20 mouse cellular contexts compared by ENCODE assay signal in the genomic region with DNA sequence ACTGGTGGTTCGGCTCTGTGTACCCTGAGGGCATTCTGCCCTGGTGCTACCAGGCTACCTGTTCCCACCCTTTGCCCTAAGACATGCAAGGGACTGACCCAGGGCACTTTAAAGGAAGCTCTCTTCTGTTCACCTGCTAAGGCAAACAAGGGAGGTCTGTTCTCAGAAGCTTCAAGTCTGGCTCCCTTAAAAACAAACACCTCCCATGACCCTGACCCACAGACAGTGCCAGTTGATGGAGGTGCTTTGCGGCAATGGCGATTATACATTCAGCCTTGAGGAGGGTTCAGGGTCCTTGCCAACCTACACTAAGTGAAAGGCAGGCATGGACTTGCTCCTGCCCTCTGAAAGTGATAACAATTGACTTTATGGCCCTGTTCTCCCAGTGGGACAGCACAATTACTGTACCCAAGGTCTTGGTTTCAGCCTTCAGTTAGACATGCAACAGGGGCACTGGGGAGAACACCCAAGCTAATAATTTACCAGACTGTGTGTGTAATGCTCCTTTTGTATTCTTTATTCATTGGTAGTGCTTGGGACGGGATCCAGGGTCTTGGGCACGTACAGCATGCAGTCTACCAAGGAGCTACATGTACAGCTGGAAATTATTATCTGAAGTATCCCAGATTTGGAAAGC. TPM values are rescaled to one million over a fixed set of nuclear protein-coding genes. Genes with fewer than 3 reads are reported as not detected.
DNase-seq lines count a peak whose midpoint lies in the region; ATAC-seq and TF ChIP-seq lines count a peak whose summit lies in the region.
"Had no signal": no experiment of that assay in that cellular context is flagged by ENCODE, and none has a peak within 500 bp of the region (broad histone marks: within the 10 kb centered on the region; RNA-seq: fewer than 3 reads in every experiment).

No protein-coding gene starts in this region.

- H3K27ac ChIP-seq in limb, embryonic 12.5 days: no peak overlapping the region
- no peak overlapping the region for H3K27ac ChIP-seq in limb, embryonic 10.5 days
- H3K27ac ChIP-seq in kidney, embryonic 15.5 days: peak overlapping the region; percentile 59
- H3K27ac ChIP-seq in liver, embryonic 13.5 days: peak overlapping the region; percentile 66
- peak overlapping the region; percentile 90 for H3K27ac ChIP-seq in stomach, embryonic 16.5 days (ENCODE audit: low read length)
- no peak overlapping the region for H3K27ac ChIP-seq in gastrocnemius, adult 2 months
- H3K27ac ChIP-seq in embryonic facial prominence, embryonic 10.5 days (replicated peaks): no peak overlapping the region
- H3K27ac ChIP-seq: heart, embryonic 10.5 days; hindbrain, embryonic 13.5 days; midbrain, embryonic 12.5 days had no signal

- whole genome bisulfite sequencing in limb, embryonic 12.5 days: 71% methylated on average over 5 of the region's 5 CpGs
- 80% methylated on average over 5 of the region's 5 CpGs for WGBS in limb, embryonic 10.5 days
- WGBS in kidney, embryonic 15.5 days: 72% methylated on average over 5 of the region's 5 CpGs
- WGBS in liver, embryonic 13.5 days (ENCODE audit: insufficient replicate concordance): 58% methylated on average over 5 of the region's 5 CpGs
- 56% methylated on average over 5 of the region's 5 CpGs for WGBS in stomach, embryonic 16.5 days
- WGBS in embryonic facial prominence, embryonic 10.5 days: 66% methylated on average over 5 of the region's 5 CpGs

- TF ChIP-seq CTCF in gastrocnemius, adult 2 months (IDR thresholded peaks at IDR 0.05): no peak

- intact Hi-C loops in gastrocnemius, adult 2 months (cut with DNase I): no loop called here

- no peaks in the 10 kb centered on the region for H3K36me3 ChIP-seq in limb, embryonic 12.5 days
- no peaks in the 10 kb centered on the region for H3K36me3 ChIP-seq in limb, embryonic 10.5 days
- no peaks in the 10 kb centered on the region for H3K36me3 ChIP-seq in kidney, embryonic 15.5 days
- no peaks in the 10 kb centered on the region for H3K36me3 ChIP-seq in liver, embryonic 13.5 days
- no peaks in the 10 kb centered on the region for H3K36me3 ChIP-seq in stomach, embryonic 16.5 days (ENCODE audit: control insufficient read depth, insufficient read depth, low read length)
- no peaks in the 10 kb centered on the region for H3K36me3 ChIP-seq in embryonic facial prominence, embryonic 10.5 days (replicated peaks)
- H3K36me3 ChIP-seq: heart, embryonic 10.5 days; hindbrain, embryonic 13.5 days; midbrain, embryonic 12.5 days had no signal

- no peak overlapping the region for H3K4me3 ChIP-seq in limb, embryonic 12.5 days (replicated peaks)
- H3K4me3 ChIP-seq in limb, embryonic 10.5 days: no peak overlapping the region
- no peak overlapping the region for H3K4me3 ChIP-seq in kidney, embryonic 15.5 days (replicated peaks)
- no peak overlapping the region for H3K4me3 ChIP-seq in liver, embryonic 13.5 days (replicated peaks)
- no peak overlapping the region for H3K4me3 ChIP-seq in stomach, embryonic 16.5 days (replicated peaks; ENCODE audit: low read length)
- no peak overlapping the region for H3K4me3 ChIP-seq in gastrocnemius, adult 2 months
- no peak overlapping the region for H3K4me3 ChIP-seq in embryonic facial prominence, embryonic 10.5 days
- H3K4me3 ChIP-seq: heart, embryonic 10.5 days; hindbrain, embryonic 13.5 days; midbrain, embryonic 12.5 days had no signal

- no peak for DNase-seq in limb, embryonic 10.5 days (ENCODE audit: low spot score)
- DNase-seq in liver, embryonic 13.5 days: no peak
- no peak for DNase-seq in adrenal gland, adult 2 months
- DNase-seq in gastrocnemius, adult 2 months: no peak
- DNase-seq in embryonic facial prominence, embryonic 10.5 days (ENCODE audit: low spot score): no peak
- DNase-seq: adrenal gland, postnatal 25 days; cerebellum, adult 2 months; gastrocnemius, postnatal 25 days; heart, postnatal 10 days; lung, adult 2 months; right cerebral cortex, postnatal 14 days; thymus, adult 18-20 months had no signal

- no peaks in the 10 kb centered on the region for H3K9me3 ChIP-seq in limb, embryonic 12.5 days
- H3K9me3 ChIP-seq in limb, embryonic 10.5 days (replicated peaks): no peaks in the 10 kb centered on the region
- no peaks in the 10 kb centered on the region for H3K9me3 ChIP-seq in kidney, embryonic 15.5 days (replicated peaks)
- no peaks in the 10 kb centered on the region for H3K9me3 ChIP-seq in liver, embryonic 13.5 days (replicated peaks)
- H3K9me3 ChIP-seq in stomach, embryonic 16.5 days (replicated peaks; ENCODE audit: control insufficient read depth, low read length): no peaks in the 10 kb centered on the region
- H3K9me3 ChIP-seq in embryonic facial prominence, embryonic 10.5 days: no peaks in the 10 kb centered on the region
- H3K9me3 ChIP-seq: heart, embryonic 10.5 days; hindbrain, embryonic 13.5 days; midbrain, embryonic 12.5 days had no signal

- ATAC-seq in limb, embryonic 12.5 days (ENCODE audit: insufficient number of reproducible peaks, insufficient read depth, low FRiP score, low TSS enrichment, low read depth): no peak
- peak; percentile 35; the same call in 1 of the 2 replicates for ATAC-seq in kidney, embryonic 15.5 days (replicated peaks; ENCODE audit: low FRiP score)
- ATAC-seq in liver, embryonic 13.5 days (ENCODE audit: low read depth): peak; percentile 29
- ATAC-seq in stomach, embryonic 16.5 days (ENCODE audit: insufficient read depth, low FRiP score): peak; percentile 89

- peaks cover 6% of the 10 kb centered on the region; the same call in 1 of the 2 replicates for H3K4me1 ChIP-seq in limb, embryonic 12.5 days (replicated peaks)
- peaks cover 13% of the 10 kb centered on the region for H3K4me1 ChIP-seq in limb, embryonic 10.5 days
- peaks cover 19% of the 10 kb centered on the region for H3K4me1 ChIP-seq in kidney, embryonic 15.5 days
- H3K4me1 ChIP-seq in liver, embryonic 13.5 days (replicated peaks): peaks cover 16% of the 10 kb centered on the region
- no peaks in the 10 kb centered on the region for H3K4me1 ChIP-seq in stomach, embryonic 16.5 days (ENCODE audit: control insufficient read depth, insufficient read depth, low read length)
- H3K4me1 ChIP-seq in embryonic facial prominence, embryonic 10.5 days: peaks cover 17% of the 10 kb centered on the region

- peaks cover 7% of the 10 kb centered on the region for H3K27me3 ChIP-seq in limb, embryonic 12.5 days
- H3K27me3 ChIP-seq in limb, embryonic 10.5 days (ENCODE audit: low read depth, poor library complexity, severe bottlenecking): peaks cover 1% of the 10 kb centered on the region; the same call in 1 of the 2 replicates
- peaks cover 8% of the 10 kb centered on the region for H3K27me3 ChIP-seq in kidney, embryonic 15.5 days
- 0 out of 2 replicates have a peak, but pooled peaks cover 3% of the 10 kb centered on the region for H3K27me3 ChIP-seq in liver, embryonic 13.5 days
- no peaks in the 10 kb centered on the region for H3K27me3 ChIP-seq in stomach, embryonic 16.5 days (ENCODE audit: control insufficient read depth, insufficient read depth, low read length)
- H3K27me3 ChIP-seq in embryonic facial prominence, embryonic 10.5 days (replicated peaks; ENCODE audit: low read depth, poor library complexity, severe bottlenecking): peaks cover 7% of the 10 kb centered on the region; the same call in 1 of the 2 replicates

- 0 out of 2 replicates have a peak overlapping the region, but pooled peaks have one; percentile 31 for H3K9ac ChIP-seq in limb, embryonic 12.5 days (replicated peaks)
- no peak overlapping the region for H3K9ac ChIP-seq in kidney, embryonic 15.5 days
- H3K9ac ChIP-seq in liver, embryonic 13.5 days: no peak overlapping the region
- H3K9ac ChIP-seq in stomach, embryonic 16.5 days (ENCODE audit: low read length): peak overlapping the region; percentile 43; the same call in 1 of the 2 replicates
- H3K9ac ChIP-seq: hindbrain, embryonic 13.5 days; midbrain, embryonic 12.5 days had no signal

- H3K4me2 ChIP-seq in limb, embryonic 12.5 days: no peak overlapping the region
- H3K4me2 ChIP-seq in kidney, embryonic 15.5 days: no peak overlapping the region
- no peak overlapping the region for H3K4me2 ChIP-seq in liver, embryonic 13.5 days
- peak overlapping the region; percentile 15; the same call in 1 of the 2 replicates for H3K4me2 ChIP-seq in stomach, embryonic 16.5 days (ENCODE audit: low read depth, low read length)
- H3K4me2 ChIP-seq: hindbrain, embryonic 13.5 days; midbrain, embryonic 12.5 days had no signal

RNA-seq across cellular contexts. Expression of gene Nlrp6, which starts 7.7 kb away (rescaled TPM):
- not detected in 2 replicates for polyA plus RNA-seq in limb, embryonic 12.5 days (2016; fragmentation: Nextera tagmentation; extraction: Ambion mirVana)
- polyA plus RNA-seq in limb, embryonic 10.5 days (2016; fragmentation: Nextera tagmentation; extraction: Ambion mirVana): 0.06 and 0.26 TPM in 2 replicates
- polyA plus RNA-seq in kidney, embryonic 15.5 days (2015; fragmentation: Nextera tagmentation; extraction: Ambion mirVana): 1.1 and 1.2 TPM in 2 replicates
- polyA plus RNA-seq in liver, embryonic 13.5 days (2015; fragmentation: Nextera tagmentation; extraction: Ambion mirVana): 1.6 and 2.4 TPM in 2 replicates
- polyA plus RNA-seq in stomach, embryonic 16.5 days (2015; fragmentation: Nextera tagmentation; extraction: Ambion mirVana): 9.9 and 10.0 TPM in 2 replicates
- 1 to 10 TPM; 1.0 to 2.0 TPM for total RNA-seq in adrenal gland, adult 2 months (2021)
- 0.62 and 1.2 TPM in 2 replicates for polyA plus RNA-seq in adrenal gland, adult 2 months (2012; rRNA removed)
- total RNA-seq in gastrocnemius, adult 2 months (2021): not detected
- 0.19 TPM in 1 of 2 replicates, not detected in the other for polyA plus RNA-seq in embryonic facial prominence, embryonic 10.5 days (2016; fragmentation: Nextera tagmentation; extraction: Ambion mirVana)
- total RNA-seq: gastrocnemius, postnatal 25 days; heart, postnatal 10 days had no signal

RNA-seq across cellular contexts. Expression of gene Cox8b, which starts 12.7 kb away (rescaled TPM):
- 1.9 and 2.7 TPM in 2 replicates for polyA plus RNA-seq in limb, embryonic 12.5 days (2016; fragmentation: Nextera tagmentation; extraction: Ambion mirVana)
- polyA plus RNA-seq in limb, embryonic 10.5 days (2016; fragmentation: Nextera tagmentation; extraction: Ambion mirVana): 0.49 TPM in 1 of 2 replicates, not detected in the other
- polyA plus RNA-seq in kidney, embryonic 15.5 days (2015; fragmentation: Nextera tagmentation; extraction: Ambion mirVana): 3.9 and 4.8 TPM in 2 replicates
- polyA plus RNA-seq in liver, embryonic 13.5 days (2015; fragmentation: Nextera tagmentation; extraction: Ambion mirVana): 0.33 and 1.3 TPM in 2 replicates
- 1.3 and 19.4 TPM in 2 replicates for polyA plus RNA-seq in stomach, embryonic 16.5 days (2015; fragmentation: Nextera tagmentation; extraction: Ambion mirVana)
- 1,000 to 10,000 TPM; 1,499 to 1,761 TPM for total RNA-seq in adrenal gland, adult 2 months (2021)
- polyA plus RNA-seq in adrenal gland, adult 2 months (2012; rRNA removed): 454 and 875 TPM in 2 replicates
- 1,000 to 10,000 TPM; 2,055 to 2,295 TPM for total RNA-seq in gastrocnemius, adult 2 months (2021)
- not detected in 2 replicates for polyA plus RNA-seq in embryonic facial prominence, embryonic 10.5 days (2016; fragmentation: Nextera tagmentation; extraction: Ambion mirVana)
- total RNA-seq: left cerebral cortex, postnatal 36 days had no signal
- polyA plus RNA-seq: hindbrain, embryonic 13.5 days; midbrain, embryonic 12.5 days; neural tube, embryonic 14.5 days had no signal

RNA-seq across cellular contexts. Expression of gene Pgghg, which starts 28.2 kb away (rescaled TPM):
- 18.9 and 21.5 TPM in 2 replicates for polyA plus RNA-seq in limb, embryonic 12.5 days (2016; fragmentation: Nextera tagmentation; extraction: Ambion mirVana)
- polyA plus RNA-seq in limb, embryonic 10.5 days (2016; fragmentation: Nextera tagmentation; extraction: Ambion mirVana): 11.4 and 15.4 TPM in 2 replicates
- polyA plus RNA-seq in kidney, embryonic 15.5 days (2015; fragmentation: Nextera tagmentation; extraction: Ambion mirVana): 19.5 and 23.5 TPM in 2 replicates
- 5.0 and 5.9 TPM in 2 replicates for polyA plus RNA-seq in liver, embryonic 13.5 days (2015; fragmentation: Nextera tagmentation; extraction: Ambion mirVana)
- 25.6 and 27.3 TPM in 2 replicates for polyA plus RNA-seq in stomach, embryonic 16.5 days (2015; fragmentation: Nextera tagmentation; extraction: Ambion mirVana)
- total RNA-seq in adrenal gland, adult 2 months (2021): 10 to 100 TPM; 26.5 to 48.7 TPM
- polyA plus RNA-seq in adrenal gland, adult 2 months (2012; rRNA removed): 56.0 and 59.0 TPM in 2 replicates
- total RNA-seq in gastrocnemius, adult 2 months (2021): 1 to 10 TPM; 3.8 to 5.6 TPM
- 13.5 and 14.3 TPM in 2 replicates for polyA plus RNA-seq in embryonic facial prominence, embryonic 10.5 days (2016; fragmentation: Nextera tagmentation; extraction: Ambion mirVana)

RNA-seq across cellular contexts. Expression of gene Sirt3, which starts 30.9 kb away (rescaled TPM):
- polyA plus RNA-seq in limb, embryonic 12.5 days (2016; fragmentation: Nextera tagmentation; extraction: Ambion mirVana): 28.3 and 29.9 TPM in 2 replicates
- 25.4 and 27.6 TPM in 2 replicates for polyA plus RNA-seq in limb, embryonic 10.5 days (2016; fragmentation: Nextera tagmentation; extraction: Ambion mirVana)
- polyA plus RNA-seq in kidney, embryonic 15.5 days (2015; fragmentation: Nextera tagmentation; extraction: Ambion mirVana): 32.5 and 36.3 TPM in 2 replicates
- 16.6 and 16.8 TPM in 2 replicates for polyA plus RNA-seq in liver, embryonic 13.5 days (2015; fragmentation: Nextera tagmentation; extraction: Ambion mirVana)
- polyA plus RNA-seq in stomach, embryonic 16.5 days (2015; fragmentation: Nextera tagmentation; extraction: Ambion mirVana): 24.0 and 27.4 TPM in 2 replicates
- 10 to 100 TPM; 28.3 to 35.6 TPM for total RNA-seq in adrenal gland, adult 2 months (2021)
- 41.2 and 47.4 TPM in 2 replicates for polyA plus RNA-seq in adrenal gland, adult 2 months (2012; rRNA removed)
- 10 to 100 TPM; 20.4 to 27.3 TPM for total RNA-seq in gastrocnemius, adult 2 months (2021)
- 22.6 and 24.5 TPM in 2 replicates for polyA plus RNA-seq in embryonic facial prominence, embryonic 10.5 days (2016; fragmentation: Nextera tagmentation; extraction: Ambion mirVana)

RNA-seq across cellular contexts. Expression of gene Psmd13, which starts 31.2 kb away (rescaled TPM):
- 271 and 302 TPM in 2 replicates for polyA plus RNA-seq in limb, embryonic 12.5 days (2016; fragmentation: Nextera tagmentation; extraction: Ambion mirVana)
- 353 and 364 TPM in 2 replicates for polyA plus RNA-seq in limb, embryonic 10.5 days (2016; fragmentation: Nextera tagmentation; extraction: Ambion mirVana)
- polyA plus RNA-seq in kidney, embryonic 15.5 days (2015; fragmentation: Nextera tagmentation; extraction: Ambion mirVana): 241 and 246 TPM in 2 replicates
- 187 and 202 TPM in 2 replicates for polyA plus RNA-seq in liver, embryonic 13.5 days (2015; fragmentation: Nextera tagmentation; extraction: Ambion mirVana)
- 189 and 193 TPM in 2 replicates for polyA plus RNA-seq in stomach, embryonic 16.5 days (2015; fragmentation: Nextera tagmentation; extraction: Ambion mirVana)
- total RNA-seq in adrenal gland, adult 2 months (2021): 100 to 1,000 TPM; 104 to 122 TPM
- 37.4 and 46.4 TPM in 2 replicates for polyA plus RNA-seq in adrenal gland, adult 2 months (2012; rRNA removed)
- total RNA-seq in gastrocnemius, adult 2 months (2021): 10 to 100 TPM; 84.5 to 89.3 TPM
- 332 TPM in 2 replicates for polyA plus RNA-seq in embryonic facial prominence, embryonic 10.5 days (2016; fragmentation: Nextera tagmentation; extraction: Ambion mirVana)

Comparison
In these comparisons a context has a peak if more than half of its experiments do, and no peak if none do; other contexts are left out.
1. H3K27ac ChIP-seq: peak in kidney, embryonic 15.5 days (single experiment), liver, embryonic 13.5 days (single experiment) and stomach, embryonic 16.5 days (single experiment); none in limb, embryonic 12.5 days (single experiment), limb, embryonic 10.5 days (single experiment), gastrocnemius, adult 2 months (single experiment) and embryonic facial prominence, embryonic 10.5 days (single experiment).
2. H3K9ac ChIP-seq: peak in limb, embryonic 12.5 days (single experiment) and stomach, embryonic 16.5 days (single experiment); none in kidney, embryonic 15.5 days (single experiment) and liver, embryonic 13.5 days (single experiment).
3. RNA of gene Cox8b, which starts 12.7 kb away (polyA plus RNA-seq): 454 to 875 TPM in adrenal gland, adult 2 months; 1.3 to 19.4 TPM in stomach, embryonic 16.5 days, 3.9 to 4.8 TPM in kidney, embryonic 15.5 days, 1.9 to 2.7 TPM in limb, embryonic 12.5 days, 0.49 TPM in limb, embryonic 10.5 days, 0.33 to 1.3 TPM in liver, embryonic 13.5 days and not detected in embryonic facial prominence, embryonic 10.5 days; every median in the first group is over 10 times any median in the second.